Mouse (Mus musculus): ENCODE measurements around the gene Rtl5. TPM values are rescaled to one million over a fixed set of nuclear protein-coding genes. Genes with fewer than 3 reads are reported as not detected.

The Rtl5 gene
- total and polyA plus RNA-seq, 3 experiments: 0.03 to 0.04 TPM; not detected in 1

GRCm38 (mm10) chrX:102081573-102082279, 10.6 kb upstream of the Rtl5 start:
- H3K4me1 ChIP-seq (ENCODE audit: control insufficient read depth in 1 of 2, insufficient read depth in 2 of 2, low read length in 2 of 2): no peaks in the 10 kb centered on the region
- H3K9me3 ChIP-seq (replicated peaks; ENCODE audit: insufficient read depth, low read length): no peaks in the 10 kb centered on the region
- DNase-seq (ENCODE audit: low read depth, low spot score): no peak
- TF ChIP-seq NELFE (IDR thresholded peaks at IDR 0.05; ENCODE audit: low read depth, low read length) (no peak), JUND (IDR thresholded peaks at IDR 0.05; ENCODE audit: low read depth, low read length) (no peak), EP300 (IDR thresholded peaks at IDR 0.05; ENCODE audit: low read depth in 1 of 2, low read length in 2 of 2) (no peak), TAL1 (IDR thresholded peaks at IDR 0.05; ENCODE audit: low read length) (no peak), POLR2AphosphoS2 (IDR thresholded peaks at IDR 0.05; ENCODE audit: low read length) (no peak), POLR2AphosphoS5 (IDR thresholded peaks at IDR 0.05; ENCODE audit: borderline replicate concordance, low read depth, low read length) (no peak), MYB (IDR thresholded peaks at IDR 0.05; ENCODE audit: low read depth, low read length) (no peak), RCOR1 (IDR thresholded peaks at IDR 0.05; ENCODE audit: low read depth, low read length) (no peak), SMC3 (IDR thresholded peaks at IDR 0.05; ENCODE audit: low read depth, low read length) (no peak), KAT2A (conservative IDR thresholded peaks at IDR 0.05; ENCODE audit: low read depth, low read length) (no peak), SIN3A (IDR thresholded peaks at IDR 0.05; ENCODE audit: low read length) (no peak), E2F4 (IDR thresholded peaks at IDR 0.05; ENCODE audit: borderline replicate concordance, low read depth, low read length) (no peak)
- no peaks in the 10 kb centered on the region for H3K36me3 ChIP-seq (ENCODE audit: control insufficient read depth in 1 of 2, insufficient read depth in 2 of 2, low read length in 2 of 2)
- peaks cover 0 to 2% of the 10 kb centered on the region in 2 experiments; a peak in 3 of 4 replicates for H3K27me3 ChIP-seq (ENCODE audit: control insufficient read depth in 1 of 2, insufficient read depth in 2 of 2, low read length in 2 of 2)
- no peak overlapping the region for H3K9ac ChIP-seq (ENCODE audit: control insufficient read depth, low read depth, low read length, poor library complexity, severe bottlenecking)
- no peaks in the 10 kb centered on the region for H3K79me2 ChIP-seq (ENCODE audit: control insufficient read depth, insufficient read depth, low read length, poor library complexity)
- H3K4me3 ChIP-seq (ENCODE audit: control insufficient read depth in 1 of 2, insufficient read depth in 1 of 2, low read depth in 2 of 2, low read length in 2 of 2): no peak overlapping the region
- no peak overlapping the region for H3K27ac ChIP-seq (ENCODE audit: control insufficient read depth, low read depth, low read length)

- no peak for TF ChIP-seq ELF1 (IDR thresholded peaks at IDR 0.05; ENCODE audit: low read depth, low read length)
- no peak for TF ChIP-seq MAFK (IDR thresholded peaks at IDR 0.05; ENCODE audit: borderline replicate concordance, low read depth, low read length)
- TF ChIP-seq USF2 (IDR thresholded peaks at IDR 0.05; ENCODE audit: borderline replicate concordance in 1 of 2, insufficient read depth in 1 of 2, low read depth in 1 of 2, low read length in 2 of 2): no peak
- no peak for TF ChIP-seq NELFE (IDR thresholded peaks at IDR 0.05; ENCODE audit: low read depth, low read length)
- no peak for TF ChIP-seq GATA1 (IDR thresholded peaks at IDR 0.05; ENCODE audit: low read depth, low read length)
- no peak for TF ChIP-seq TCF12 (IDR thresholded peaks at IDR 0.05; ENCODE audit: low read depth, low read length)
- no peak for TF ChIP-seq MAX (IDR thresholded peaks at IDR 0.05; ENCODE audit: low read length)
- no peak for TF ChIP-seq CHD1 (IDR thresholded peaks at IDR 0.05; ENCODE audit: low read depth, low read length)
- TF ChIP-seq MYC (IDR thresholded peaks at IDR 0.05; ENCODE audit: low read depth, low read length): no peak
- no peak for TF ChIP-seq CTCF (IDR thresholded peaks at IDR 0.05 in 2 of 3, conservative IDR thresholded peaks at IDR 0.05 in 1 of 3; ENCODE audit: control insufficient read depth in 1 of 3, insufficient read depth in 1 of 3, low read depth in 2 of 3, low read length in 3 of 3, poor library complexity in 1 of 3, severe bottlenecking in 1 of 3)
- TF ChIP-seq ZKSCAN1 (IDR thresholded peaks at IDR 0.05; ENCODE audit: low read depth, low read length): no peak
- TF ChIP-seq GABPA (IDR thresholded peaks at IDR 0.05; ENCODE audit: low read depth, low read length): no peak
- TF ChIP-seq POLR2AphosphoS5 (IDR thresholded peaks at IDR 0.05; ENCODE audit: borderline replicate concordance, low read depth, low read length): no peak
- no peak for TF ChIP-seq ZNF384 (IDR thresholded peaks at IDR 0.05; ENCODE audit: low read depth, low read length)
- H3K27ac ChIP-seq (ENCODE audit: control insufficient read depth, low read depth, low read length): no peak overlapping the region
- no peaks in the 10 kb centered on the region for H3K79me2 ChIP-seq (ENCODE audit: control insufficient read depth, insufficient read depth, low read length, poor library complexity)
These were observed 10.0 kb upstream of the Rtl5 start for GRCm38 (mm10) chrX:102081076-102081475.

More at GRCm38 (mm10) chrX:102081076-102081475, 10.0 kb upstream of the Rtl5 start:
- no peak overlapping the region for H3K4me3 ChIP-seq (ENCODE audit: control insufficient read depth in 1 of 2, insufficient read depth in 1 of 2, low read depth in 2 of 2, low read length in 2 of 2)
- H3K9ac ChIP-seq (ENCODE audit: control insufficient read depth, low read depth, low read length, poor library complexity, severe bottlenecking): no peak overlapping the region
- H3K36me3 ChIP-seq (ENCODE audit: control insufficient read depth in 1 of 2, insufficient read depth in 2 of 2, low read length in 2 of 2): no peaks in the 10 kb centered on the region
- no peak for DNase-seq (ENCODE audit: low read depth, low spot score)
- no peaks in the 10 kb centered on the region for H3K9me3 ChIP-seq (replicated peaks; ENCODE audit: insufficient read depth, low read length)
- H3K4me1 ChIP-seq (ENCODE audit: control insufficient read depth in 1 of 2, insufficient read depth in 2 of 2, low read length in 2 of 2): no peaks in the 10 kb centered on the region
- H3K27me3 ChIP-seq (ENCODE audit: control insufficient read depth in 1 of 2, insufficient read depth in 2 of 2, low read length in 2 of 2): peaks cover 0 to 2% of the 10 kb centered on the region in 2 experiments; a peak in 3 of 4 replicates

All from MEL (cell line).